Mouse (Mus musculus) liver, adult 2 months (tissue): ENCODE results near the gene Trim59.

Source experiments
- CTCF ChIP-seq: fragments of 200-500 bp; IDR thresholded peaks from 2 replicates; pipeline ENCODE4 v1.5.1; 2011; ENCODE audit warnings: low read depth, low read length, control low read depth
- POLR2A ChIP-seq: fragments of 200-500 bp; IDR thresholded peaks from 2 replicates; pipeline ENCODE4 v1.6.1; 2011; ENCODE audit warnings: low read length, control low read depth; ENCODE audit not compliant: insufficient read depth; ENCODE audit errors: extremely low read depth

GRCm38 (mm10) chr3:69064005-69064404, 19.4 kb upstream of the Trim59 start:
- no peak for TF ChIP-seq POLR2A
- no peak for TF ChIP-seq CTCF
